In the genomic region with DNA sequence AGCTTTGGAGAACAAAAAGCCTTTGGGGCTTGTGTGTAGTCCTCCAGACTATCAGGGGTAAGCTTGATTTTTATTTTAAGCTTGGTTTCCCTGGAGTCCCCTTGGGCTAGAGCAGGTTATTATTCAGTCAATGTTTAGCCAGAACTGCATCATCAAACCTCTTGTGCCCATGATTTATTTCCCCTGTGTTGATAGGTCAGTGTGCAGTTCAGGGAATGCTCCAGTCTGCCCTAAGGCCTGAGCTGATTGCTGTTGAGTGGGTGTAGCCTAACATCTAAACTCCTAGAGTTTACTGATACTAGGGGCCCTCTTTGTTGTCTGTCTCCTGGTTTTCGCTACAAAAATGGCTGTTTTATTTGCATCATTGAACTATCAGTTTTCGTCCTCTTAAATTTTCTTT, we compare ENCODE assay signal across 24 mouse cellular contexts.
A peak's percentile ranks its signal among the peaks of the same experiment; 100 is the strongest.
DNase-seq lines count a peak whose midpoint lies in the region; ATAC-seq and TF ChIP-seq lines count a peak whose summit lies in the region.
"Had no signal": no experiment of that assay in that cellular context is flagged by ENCODE, and none has a peak within 500 bp of the region (broad histone marks: within the 10 kb centered on the region; RNA-seq: fewer than 3 reads in every experiment).

No protein-coding gene starts in this region.

- ATAC-seq in kidney, embryonic 14.5 days (ENCODE audit: low FRiP score, low TSS enrichment) = peak; percentile 82
- peak; percentile 76; the same call in 1 of the 2 replicates for ATAC-seq in kidney, postnatal 0 days (replicated peaks; ENCODE audit: low FRiP score, low read depth)
- no peak for ATAC-seq in hindbrain, embryonic 13.5 days (ENCODE audit: low FRiP score)
- ATAC-seq: forebrain, embryonic 15.5 days; hindbrain, embryonic 16.5 days had no signal

- H3K9ac ChIP-seq in kidney, embryonic 14.5 days (ENCODE audit: low read depth, low read length) = no peak overlapping the region
- H3K9ac ChIP-seq in kidney, postnatal 0 days (ENCODE audit: low read depth, low read length) = no peak overlapping the region
- H3K9ac ChIP-seq in hindbrain, embryonic 13.5 days = no peak overlapping the region
- H3K9ac ChIP-seq: embryonic facial prominence, embryonic 13.5 days; forebrain, embryonic 12.5 days; forebrain, embryonic 15.5 days; hindbrain, embryonic 12.5 days had no signal

- no peaks in the 10 kb centered on the region for H3K27me3 ChIP-seq in kidney, embryonic 14.5 days (ENCODE audit: control insufficient read depth, insufficient read depth, low read length)
- no peaks in the 10 kb centered on the region for H3K27me3 ChIP-seq in kidney, postnatal 0 days (ENCODE audit: insufficient read depth, low read length)
- H3K27me3 ChIP-seq in hindbrain, embryonic 13.5 days = 0 out of 2 replicates have a peak, but pooled peaks cover 8% of the 10 kb centered on the region
- H3K27me3 ChIP-seq: forebrain, embryonic 15.5 days had no signal

- TF ChIP-seq CTCF in kidney, postnatal 0 days (IDR thresholded peaks at IDR 0.05; ENCODE audit: low read depth) = no peak

- no peaks in the 10 kb centered on the region for H3K4me1 ChIP-seq in kidney, embryonic 14.5 days (ENCODE audit: control insufficient read depth, insufficient read depth, low read length)
- no peaks in the 10 kb centered on the region for H3K4me1 ChIP-seq in kidney, postnatal 0 days (replicated peaks; ENCODE audit: insufficient read depth, low read length)
- no peaks in the 10 kb centered on the region for H3K4me1 ChIP-seq in hindbrain, embryonic 13.5 days (replicated peaks)
- H3K4me1 ChIP-seq: embryonic facial prominence, embryonic 10.5 days; embryonic facial prominence, embryonic 13.5 days; forebrain, embryonic 12.5 days; forebrain, embryonic 15.5 days; hindbrain, embryonic 12.5 days had no signal

- peak overlapping the region; percentile 47; the same call in 1 of the 2 replicates for H3K27ac ChIP-seq in kidney, embryonic 14.5 days (ENCODE audit: low read depth, low read length)
- no peak overlapping the region for H3K27ac ChIP-seq in kidney, postnatal 0 days
- H3K27ac ChIP-seq in hindbrain, embryonic 13.5 days = no peak overlapping the region
- H3K27ac ChIP-seq: embryonic facial prominence, embryonic 10.5 days; embryonic facial prominence, embryonic 13.5 days; forebrain, embryonic 12.5 days; forebrain, embryonic 15.5 days; hindbrain, embryonic 12.5 days had no signal

- H3K4me3 ChIP-seq in kidney, embryonic 14.5 days (ENCODE audit: low read length) = no peak overlapping the region
- H3K4me3 ChIP-seq in kidney, postnatal 0 days (replicated peaks; ENCODE audit: low read depth, low read length) = no peak overlapping the region
- no peak overlapping the region for H3K4me3 ChIP-seq in hindbrain, embryonic 13.5 days
- H3K4me3 ChIP-seq: embryonic facial prominence, embryonic 10.5 days; embryonic facial prominence, embryonic 13.5 days; erythroblast, embryonic 14.5 days; forebrain, embryonic 12.5 days; forebrain, embryonic 15.5 days; hindbrain, embryonic 12.5 days had no signal

- WGBS in kidney, embryonic 14.5 days = 37% methylated on average over 2 of the region's 2 CpGs
- WGBS in kidney, postnatal 0 days = 39% methylated on average over 2 of the region's 2 CpGs
- 88% methylated on average over 2 of the region's 2 CpGs for WGBS in hindbrain, embryonic 13.5 days

- no peak overlapping the region for H3K4me2 ChIP-seq in kidney, embryonic 14.5 days (replicated peaks; ENCODE audit: low read depth, low read length)
- H3K4me2 ChIP-seq in kidney, postnatal 0 days (ENCODE audit: low read length) = no peak overlapping the region
- no peak overlapping the region for H3K4me2 ChIP-seq in hindbrain, embryonic 13.5 days
- H3K4me2 ChIP-seq: embryonic facial prominence, embryonic 13.5 days; forebrain, embryonic 12.5 days; forebrain, embryonic 15.5 days; heart, embryonic 11.5 days; hindbrain, embryonic 12.5 days had no signal

- peak; percentile 4 for DNase-seq in embryo, embryonic 10 days (ENCODE audit: low spot score)
- no peak for DNase-seq in embryo, embryonic 9.5 days (ENCODE audit: extremely low spot score)
- DNase-seq in kidney, postnatal 36 days = no peak
- peak; percentile 5 for DNase-seq in 3T3-L1 (ENCODE audit: low read depth, low spot score)
- DNase-seq in kidney, postnatal 0 days (ENCODE audit: low spot score) = peak; percentile 20
- DNase-seq in frontal cortex, adult 2 months (ENCODE audit: extremely low spot score in 1 of 2, low spot score in 1 of 2) = no peak
- DNase-seq: adrenal gland, postnatal 10 days; adrenal gland, postnatal 36 days; B cell, adult 2 months; cerebellum, adult 18-20 months; cerebellum, adult 9-10 months; cerebellum, postnatal 14 days; gastrocnemius, postnatal 10 days; gastrocnemius, postnatal 36 days had no signal

- H3K9me3 ChIP-seq in kidney, embryonic 14.5 days (ENCODE audit: control insufficient read depth, low read length) = no peaks in the 10 kb centered on the region
- H3K9me3 ChIP-seq in kidney, postnatal 0 days (replicated peaks; ENCODE audit: low read length) = no peaks in the 10 kb centered on the region
- H3K9me3 ChIP-seq in hindbrain, embryonic 13.5 days = no peaks in the 10 kb centered on the region
- H3K9me3 ChIP-seq: embryonic facial prominence, embryonic 10.5 days; embryonic facial prominence, embryonic 13.5 days; forebrain, embryonic 12.5 days; forebrain, embryonic 15.5 days; hindbrain, embryonic 12.5 days had no signal

- no peaks in the 10 kb centered on the region for H3K36me3 ChIP-seq in kidney, embryonic 14.5 days (ENCODE audit: control insufficient read depth, insufficient read depth, low read length)
- H3K36me3 ChIP-seq in kidney, postnatal 0 days (ENCODE audit: insufficient read depth, low read length) = no peaks in the 10 kb centered on the region
- H3K36me3 ChIP-seq in hindbrain, embryonic 13.5 days = no peaks in the 10 kb centered on the region
- H3K36me3 ChIP-seq: embryonic facial prominence, embryonic 10.5 days; embryonic facial prominence, embryonic 13.5 days; forebrain, embryonic 12.5 days; forebrain, embryonic 15.5 days; hindbrain, embryonic 12.5 days had no signal

Comparison
In these comparisons a context has a peak if more than half of its experiments do, and no peak if none do; other contexts are left out.
1. DNase-seq: peak in embryo, embryonic 10 days (single experiment), 3T3-L1 (single experiment) and kidney, postnatal 0 days (single experiment); none in embryo, embryonic 9.5 days (single experiment), kidney, postnatal 36 days (0 of 2) and frontal cortex, adult 2 months (0 of 2).